Mouse (Mus musculus) lung, postnatal 0 days (tissue): ENCODE measurements around the gene Creb1.

Source experiments
- CTCF ChIP-seq: IDR thresholded peaks from 2 replicates; pipeline ENCODE4 v1.5.1; 2016; ENCODE audit warnings: antibody characterized with exemption, mild to moderate bottlenecking
- EP300 ChIP-seq: IDR thresholded peaks from 2 replicates; pipeline ENCODE4 v1.6.1; 2016; ENCODE audit warnings: antibody characterized with exemption, mild to moderate bottlenecking, control low read depth

- TF ChIP-seq CTCF (no peak), EP300 (no peak)
Measured at GRCm38 (mm10) chr1:64603381-64603780, 70.9 kb downstream of the Creb1 start.
